Mouse (Mus musculus) MEL (cell line): Measurements from ENCODE around the gene Galnt6. TPM values are rescaled to one million over a fixed set of nuclear protein-coding genes. Genes with fewer than 3 reads are reported as not detected.

Source experiments
- DNase-seq: peaks from one replicate; pipeline ENCODE4 v3.0.0; 2011; ENCODE audit warnings: low read depth, low spot score
- H3K27ac ChIP-seq: 2 replicates; pipeline ENCODE4 v1.5.1; 2012; ENCODE audit warnings: low read depth, mild to moderate bottlenecking, control low read depth, low read length, moderate library complexity; ENCODE audit not compliant: control insufficient read depth
- H3K27me3 ChIP-seq, 2 experiments: fragments of 150-350 bp in 1 of 2; sonication (generic) in 1 of 2; 2 replicates each; pipeline ENCODE4 v1.6.1; 2012; ENCODE audit warnings: low read length in 2 of 2, mild to moderate bottlenecking in 2 of 2, improper control_type of control experiment in 1 of 2, moderate library complexity in 1 of 2; ENCODE audit not compliant: insufficient read depth in 2 of 2, control insufficient read depth in 1 of 2
- H3K36me3 ChIP-seq, 2 experiments: 2 replicates each; pipeline ENCODE4 v1.6.1; 2012 to 2014; ENCODE audit warnings: low read length in 2 of 2, improper control_type of control experiment in 1 of 2, inconsistent platforms in 1 of 2, mild to moderate bottlenecking in 1 of 2; ENCODE audit not compliant: insufficient read depth in 2 of 2, control insufficient read depth in 1 of 2
- H3K4me1 ChIP-seq, 2 experiments: fragments of 150-350 bp in 1 of 2; sonication (generic) in 1 of 2; 2 replicates each; pipeline ENCODE4 v1.6.1; 2012; ENCODE audit warnings: low read length in 2 of 2, improper control_type of control experiment in 1 of 2, mild to moderate bottlenecking in 1 of 2; ENCODE audit not compliant: insufficient read depth in 2 of 2, control insufficient read depth in 1 of 2
- H3K4me3 ChIP-seq, 2 experiments: fragments of 150-350 bp in 1 of 2; sonication (generic) in 1 of 2; 2 replicates each; pipeline ENCODE4 v1.5.1; 2012; ENCODE audit warnings: low read depth in 2 of 2, low read length in 2 of 2, mild to moderate bottlenecking in 2 of 2, moderate library complexity in 2 of 2, control low read depth in 1 of 2, improper control_type of control experiment in 1 of 2; ENCODE audit not compliant: control insufficient read depth in 1 of 2, insufficient read depth in 1 of 2
- H3K79me2 ChIP-seq: 2 replicates; pipeline ENCODE4 v1.6.1; 2012; ENCODE audit warnings: mild to moderate bottlenecking, low read length, moderate library complexity; ENCODE audit not compliant: control insufficient read depth, poor library complexity, insufficient read depth
- H3K9ac ChIP-seq: 2 replicates; pipeline ENCODE4 v1.6.1; 2012; ENCODE audit warnings: low read depth, mild to moderate bottlenecking, control low read depth, low read length, moderate library complexity; ENCODE audit not compliant: control insufficient read depth, poor library complexity, severe bottlenecking
- H3K9me3 ChIP-seq: fragments of 150-350 bp; sonication (generic); replicated peaks from 2 replicates; pipeline ENCODE4 v1.6.1; 2012; ENCODE audit warnings: mild to moderate bottlenecking, low read length, improper control_type of control experiment, moderate library complexity; ENCODE audit not compliant: insufficient read depth
- CHD1 ChIP-seq: IDR thresholded peaks from 2 replicates; pipeline ENCODE4 v1.6.1; 2012; ENCODE audit warnings: low read depth, mild to moderate bottlenecking, inconsistent platforms, low read length, improper control_type of control experiment
- CHD2 ChIP-seq: IDR thresholded peaks from 2 replicates; pipeline ENCODE4 v1.6.1; 2011; ENCODE audit warnings: low read length, improper control_type of control experiment
- E2F4 ChIP-seq: IDR thresholded peaks from 2 replicates; pipeline ENCODE4 v1.6.1; 2011; ENCODE audit warnings: low read depth, low read length, improper control_type of control experiment, borderline replicate concordance
- EP300 ChIP-seq, 2 experiments: IDR thresholded peaks; 2 replicates each; pipeline ENCODE4 v1.6.1; 2011; ENCODE audit warnings: improper control_type of control experiment in 2 of 2, low read length in 2 of 2, low read depth in 1 of 2, mild to moderate bottlenecking in 1 of 2
- ETS1 ChIP-seq: IDR thresholded peaks from 2 replicates; pipeline ENCODE4 v1.6.1; 2012; ENCODE audit warnings: low read depth, mild to moderate bottlenecking, inconsistent platforms, low read length, improper control_type of control experiment, moderate library complexity
- GABPA ChIP-seq: IDR thresholded peaks from 2 replicates; pipeline ENCODE4 v1.6.1; 2012; ENCODE audit warnings: low read depth, mild to moderate bottlenecking, inconsistent platforms, low read length, improper control_type of control experiment, moderate library complexity
- GATA1 ChIP-seq: IDR thresholded peaks from 2 replicates; pipeline ENCODE4 v1.6.1; 2011; ENCODE audit warnings: low read depth, low read length, improper control_type of control experiment
- HCFC1 ChIP-seq: IDR thresholded peaks from 2 replicates; pipeline ENCODE4 v1.6.1; 2012; ENCODE audit warnings: low read depth, mild to moderate bottlenecking, inconsistent platforms, low read length, improper control_type of control experiment, moderate library complexity
- JUND ChIP-seq: IDR thresholded peaks from 2 replicates; pipeline ENCODE4 v1.6.1; 2011; ENCODE audit warnings: low read depth, mild to moderate bottlenecking, improper control_type of control experiment, low read length
- MAX ChIP-seq: IDR thresholded peaks from 2 replicates; pipeline ENCODE4 v1.6.1; 2011; ENCODE audit warnings: low read length, improper control_type of control experiment
- MAZ ChIP-seq: IDR thresholded peaks from 2 replicates; pipeline ENCODE4 v1.6.1; 2012; ENCODE audit warnings: low read depth, mild to moderate bottlenecking, inconsistent platforms, low read length, improper control_type of control experiment
- NRF1 ChIP-seq: IDR thresholded peaks from 2 replicates; pipeline ENCODE4 v1.6.1; 2014; ENCODE audit warnings: low read depth, mild to moderate bottlenecking, inconsistent platforms, low read length, improper control_type of control experiment, moderate library complexity; ENCODE audit not compliant: poor library complexity, insufficient read depth, severe bottlenecking
- POLR2AphosphoS2 ChIP-seq: IDR thresholded peaks from 2 replicates; pipeline ENCODE4 v1.6.1; 2011; ENCODE audit warnings: low read length, improper control_type of control experiment
- RCOR1 ChIP-seq: IDR thresholded peaks from 2 replicates; pipeline ENCODE4 v1.6.1; 2012; ENCODE audit warnings: low read depth, mild to moderate bottlenecking, inconsistent platforms, low read length, improper control_type of control experiment
- SIN3A ChIP-seq: IDR thresholded peaks from 2 replicates; pipeline ENCODE4 v1.6.1; 2012; ENCODE audit warnings: low read length, improper control_type of control experiment, inconsistent platforms
- TAL1 ChIP-seq: IDR thresholded peaks from 2 replicates; pipeline ENCODE4 v1.6.1; 2012; ENCODE audit warnings: mild to moderate bottlenecking, inconsistent platforms, low read length, moderate library complexity, mixed read lengths
- UBTF ChIP-seq: IDR thresholded peaks from 2 replicates; pipeline ENCODE4 v1.6.1; 2012; ENCODE audit warnings: low read depth, mild to moderate bottlenecking, inconsistent platforms, low read length, improper control_type of control experiment, moderate library complexity, borderline replicate concordance; ENCODE audit not compliant: insufficient read depth
- USF1 ChIP-seq: IDR thresholded peaks from 2 replicates; pipeline ENCODE4 v1.6.1; 2014; ENCODE audit warnings: low read depth, mild to moderate bottlenecking, inconsistent platforms, low read length, improper control_type of control experiment, moderate library complexity
- ZKSCAN1 ChIP-seq: IDR thresholded peaks from 2 replicates; pipeline ENCODE4 v1.6.1; 2012; ENCODE audit warnings: low read depth, mild to moderate bottlenecking, inconsistent platforms, low read length, improper control_type of control experiment, moderate library complexity
- ZMIZ1 ChIP-seq: IDR thresholded peaks from 2 replicates; pipeline ENCODE4 v1.6.1; 2012; ENCODE audit warnings: low read depth, mild to moderate bottlenecking, inconsistent platforms, low read length, improper control_type of control experiment, moderate library complexity
- ZNF384 ChIP-seq: IDR thresholded peaks from 2 replicates; pipeline ENCODE4 v1.6.1; 2012; ENCODE audit warnings: low read depth, mild to moderate bottlenecking, inconsistent platforms, low read length, improper control_type of control experiment
- polyA plus RNA-seq, 2 experiments: library from polyadenylated mRNA; stranded (reverse) in 1 of 2; unstranded in 1 of 2; fragments of >175 nt in 1 of 2; fragments of >200 nt in 1 of 2; gene quantifications; 2 replicates each; pipeline versions ENCODE4 v1.2.1 to v1.2.4; 2012; ENCODE audit warnings: low replicate concordance in 2 of 2, low read depth in 1 of 2; ENCODE audit not compliant: insufficient read length in 2 of 2, insufficient read depth in 1 of 2, missing spikeins in 1 of 2
- total RNA-seq: library from RNA; depleted of rRNA; stranded (reverse); fragments of 300-350 nt; gene quantifications from 2 replicates; pipeline ENCODE4 v1.2.3, GENCODE M21; 2012

Galnt6 gene
- total and polyA plus RNA-seq, 3 experiments, result 16.1 to 17.0 TPM; not detected in 1

GRCm38 (mm10) chr15:100706226-100706625 is 22.9 kb downstream of the Galnt6 start (continued):
- TF ChIP-seq UBTF, result peak; percentile 98; the same call in 1 of the 2 replicates
- peak; percentile 60; the same call in 1 of the 2 replicates for TF ChIP-seq JUND
- no peak for TF ChIP-seq E2F4
- peak; percentile 87 for TF ChIP-seq SIN3A

GRCm38 (mm10) chr15:100705376-100705775 is 23.8 kb downstream of the Galnt6 start:
- Histone ChIP-seq H3K27me3 (no peaks in the 10 kb centered on the region), H3K4me1 (peaks cover 35 to 64% of the 10 kb centered on the region in 2 experiments), H3K4me3 (no peak overlapping the region), H3K27ac (peak overlapping the region; percentile 64; the same call in 1 of the 2 replicates), H3K79me2 (no peaks in the 10 kb centered on the region), H3K36me3 (peaks cover 0 to 44% of the 10 kb centered on the region in 2 experiments; a peak in 2 of 4 replicates), H3K9me3 (no peaks in the 10 kb centered on the region), H3K9ac (no peak overlapping the region)
- TF ChIP-seq ETS1 (no peak), CHD1 (peak; percentile 66; the same call in 1 of the 2 replicates), ZKSCAN1 (peak; percentile 100)
- no peak for DNase-seq

GRCm38 (mm10) chr15:100703913-100704312 is 25.3 kb downstream of the Galnt6 start:
- peaks cover 32 to 61% of the 10 kb centered on the region in 2 experiments for H3K4me1 ChIP-seq

More at GRCm38 (mm10) chr15:100703913-100704312, 25.3 kb downstream of the Galnt6 start:
- no peak overlapping the region for H3K27ac ChIP-seq
- no peaks in the 10 kb centered on the region for H3K9me3 ChIP-seq
- no peaks in the 10 kb centered on the region for H3K27me3 ChIP-seq
- H3K9ac ChIP-seq, result no peak overlapping the region
- peaks cover 0 to 43% of the 10 kb centered on the region in 2 experiments; a peak in 2 of 4 replicates for H3K36me3 ChIP-seq
- no peak for DNase-seq
- no peaks in the 10 kb centered on the region for H3K79me2 ChIP-seq
- TF ChIP-seq GATA1, result no peak
- no peak for TF ChIP-seq CHD2
- no peak for TF ChIP-seq ZMIZ1
- no peak for TF ChIP-seq MAX
- no peak for TF ChIP-seq HCFC1
- TF ChIP-seq ETS1, result no peak
- no peak for TF ChIP-seq RCOR1
- no peak for TF ChIP-seq POLR2AphosphoS2
- TF ChIP-seq NRF1, result no peak
- no peak for TF ChIP-seq MAZ
- TF ChIP-seq GABPA, result no peak
- no peak for TF ChIP-seq ZKSCAN1
- no peak for TF ChIP-seq ZNF384
- no peak for TF ChIP-seq USF1
- TF ChIP-seq EP300 (IDR thresholded peaks at IDR 0.05; ENCODE audit: low read depth in 1 of 2, low read length in 2 of 2), result no peak
- TF ChIP-seq TAL1, result no peak
- H3K4me3 ChIP-seq, result no peak overlapping the region
